Mouse (Mus musculus): ENCODE results near the gene Gm14408. TPM values are rescaled to one million over a fixed set of nuclear protein-coding genes. Genes with fewer than 3 reads are reported as not detected.
"Not testable (repeated sequence)": the region's sequence is repeated elsewhere in the genome, so short reads cannot be mapped to it uniquely, and the experiment has no call there.

The Gm14408 gene
- total RNA-seq (2021), result not detected
- long read RNA-seq, experiment 1, result 0 reads
- long read RNA-seq, experiment 2, result 0 reads

GRCm38 (mm10) chr2:176830840-176831239 is at the start of gene Gm14408:
Gm14408 (plus strand) TSS chr2:176831140.
- DNase-seq, result not testable (repeated sequence)

DNA sequence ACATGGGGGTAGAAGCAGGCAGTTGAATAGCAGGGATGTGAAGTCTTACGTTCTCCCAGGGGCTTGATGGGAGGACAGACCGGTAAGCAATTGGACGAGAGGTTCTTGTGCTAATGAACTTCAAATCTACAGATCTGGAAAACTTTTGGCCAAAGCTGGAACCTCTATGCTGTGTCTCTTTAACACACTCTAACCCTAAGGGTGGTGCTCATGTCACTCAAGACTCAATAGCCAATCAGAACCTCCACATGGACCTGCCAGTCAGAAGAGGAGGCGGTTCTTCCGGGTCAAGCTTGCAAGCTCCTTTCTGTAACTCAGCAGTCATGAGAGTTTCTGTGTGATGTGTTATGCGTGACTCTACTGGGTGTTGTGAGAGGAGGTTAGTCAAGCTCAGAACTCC is 32.6 kb upstream of the Gm14408 start, which contains the start of gene Gm14295:
Gm14295 (plus strand) TSS at position 301 of the 400 bp plus-strand sequence.
- not testable (repeated sequence) for DNase-seq

DNA sequence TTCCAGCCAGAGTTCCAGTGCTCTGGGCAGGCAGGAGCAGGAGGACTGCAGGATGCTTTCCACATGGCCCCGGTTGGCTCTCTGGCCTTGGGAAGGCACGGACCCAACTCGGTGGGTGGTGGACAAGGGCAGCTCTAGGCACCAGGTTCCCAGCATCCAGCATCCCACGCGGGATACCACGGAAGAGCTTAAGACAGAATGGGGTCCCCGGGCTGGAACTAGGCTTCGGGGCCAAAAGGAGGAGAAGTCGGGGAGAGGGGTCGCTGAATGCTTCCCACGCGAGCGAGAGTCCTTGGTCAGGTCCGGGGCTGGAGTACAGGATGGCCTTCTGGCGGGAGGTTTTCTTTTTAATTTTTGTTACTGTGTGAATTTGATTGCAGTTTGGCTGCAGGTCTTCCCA is 32.2 kb upstream of the Gm14408 start:
- DNase-seq, result not testable (repeated sequence)

Other genes starting within 250 kb of the Gm14408 start
- 1 to 10 TPM in 1 of 2 experiments, not detected in 1; 1.7 TPM for gene Gm14308, start 194.8 kb upstream of the Gm14408 start, total RNA-seq (2021)
- gene Zfp973, start 160.6 kb upstream of the Gm14408 start, total RNA-seq (2021), result 10 to 100 TPM; 12.6 to 14.7 TPM
- 1 to 10 TPM; 5.1 to 7.9 TPM for gene Gm14305, start 122.8 kb upstream of the Gm14408 start, total RNA-seq (2021)
- gene Gm14295, start 32.5 kb upstream of the Gm14408 start, total RNA-seq (2021), result 10 to 100 TPM in 1 of 2 experiments, 1 to 10 TPM in 1; 8.8 to 12.3 TPM
- 1 to 10 TPM; 1.4 to 3.2 TPM for gene Gm14296, start 96.7 kb downstream of the Gm14408 start, total RNA-seq (2021)
- 10 to 100 TPM; 52.5 to 61.2 TPM for gene Gm14419, start 169.8 kb downstream of the Gm14408 start, total RNA-seq (2021)
- gene Gm14401, start 243.2 kb downstream of the Gm14408 start, total RNA-seq (2021), result under 1 TPM; 0.51 to 0.89 TPM

All from heart, adult 18-20 months (tissue).